ENCODE assay signal across 9 mouse cellular contexts in genomic region chr9:99629281-99630011, GRCm38 (mm10). TPM values are rescaled to one million over a fixed set of nuclear protein-coding genes. Genes with fewer than 3 reads are reported as not detected.
DNase-seq lines count a peak whose midpoint lies in the region; ATAC-seq and TF ChIP-seq lines count a peak whose summit lies in the region.
"Had no signal": no experiment of that assay in that cellular context is flagged by ENCODE, and none has a peak within 500 bp of the region (broad histone marks: within the 10 kb centered on the region; RNA-seq: fewer than 3 reads in every experiment).

TSS of gene Dzip1l (plus strand) at chr9:99629496.

- peaks cover 37% of the 10 kb centered on the region for H3K27me3 ChIP-seq in E14TG2a.4 (ENCODE audit: insufficient read depth, low read length)
- H3K27me3 ChIP-seq in forebrain, embryonic 12.5 days: no peaks in the 10 kb centered on the region
- H3K27me3 ChIP-seq in heart, embryonic 14.5 days (ENCODE audit: control insufficient read depth, insufficient read depth, low read length): no peaks in the 10 kb centered on the region
- H3K27me3 ChIP-seq in liver, embryonic 13.5 days: peaks cover 13% of the 10 kb centered on the region
- no peaks in the 10 kb centered on the region for H3K27me3 ChIP-seq in neural tube, embryonic 15.5 days (replicated peaks)

- peak within 1 kb of the TSS; percentile 79 for H3K4me3 ChIP-seq in E14TG2a.4 (replicated peaks; ENCODE audit: low read length)
- peak within 1 kb of the TSS; percentile 63 for H3K4me3 ChIP-seq in forebrain, embryonic 12.5 days (replicated peaks)
- H3K4me3 ChIP-seq in heart, embryonic 14.5 days (ENCODE audit: control insufficient read depth in 1 of 2, insufficient read depth in 1 of 2, low read depth in 1 of 2, low read length in 2 of 2): peak within 1 kb of the TSS; percentile 62 to 69
- peak within 1 kb of the TSS; percentile 53 for H3K4me3 ChIP-seq in liver, embryonic 13.5 days (replicated peaks)
- peak within 1 kb of the TSS; percentile 62 for H3K4me3 ChIP-seq in neural tube, embryonic 15.5 days (replicated peaks)

- peak; percentile 8 for DNase-seq in c-Kit-positive CD71-positive TER-119-negative erythroid progenitor cells, embryonic 14.5 days (ENCODE audit: low read depth)
- peak; percentile 94 for DNase-seq in kidney, postnatal 14 days
- DNase-seq in liver, embryonic 13.5 days: peak; percentile 17
- peak; percentile 66 to 67 for DNase-seq in urinary bladder, postnatal 36 days (ENCODE audit: low spot score in 2 of 2)

- H3K9ac ChIP-seq in forebrain, embryonic 12.5 days: peak within 1 kb of the TSS; percentile 78
- peak within 1 kb of the TSS; percentile 80 for H3K9ac ChIP-seq in heart, embryonic 14.5 days (ENCODE audit: low read length)
- peak within 1 kb of the TSS; percentile 49 for H3K9ac ChIP-seq in liver, embryonic 13.5 days
- H3K9ac ChIP-seq in neural tube, embryonic 15.5 days (replicated peaks): peak within 1 kb of the TSS; percentile 71

- H3K4me1 ChIP-seq in E14TG2a.4 (replicated peaks; ENCODE audit: low read depth, low read length): peaks cover 16% of the 10 kb centered on the region
- peaks cover 37% of the 10 kb centered on the region for H3K4me1 ChIP-seq in forebrain, embryonic 12.5 days
- peaks cover 7 to 27% of the 10 kb centered on the region in 2 experiments for H3K4me1 ChIP-seq in heart, embryonic 14.5 days (ENCODE audit: control insufficient read depth in 2 of 2, insufficient read depth in 2 of 2, low read length in 2 of 2)
- H3K4me1 ChIP-seq in liver, embryonic 13.5 days (replicated peaks): peaks cover 4% of the 10 kb centered on the region; the same call in 1 of the 2 replicates
- peaks cover 26% of the 10 kb centered on the region for H3K4me1 ChIP-seq in neural tube, embryonic 15.5 days

- under 1% methylated on average over 44 of the region's 44 CpGs for WGBS in forebrain, embryonic 12.5 days
- WGBS in heart, embryonic 14.5 days: 1% methylated on average over 44 of the region's 44 CpGs
- WGBS in liver, embryonic 13.5 days (ENCODE audit: insufficient replicate concordance): 2% methylated on average over 44 of the region's 44 CpGs
- under 1% methylated on average over 44 of the region's 44 CpGs for WGBS in neural tube, embryonic 15.5 days

- peak; percentile 94 for ATAC-seq in forebrain, embryonic 12.5 days (ENCODE audit: low FRiP score)
- ATAC-seq in heart, embryonic 14.5 days (ENCODE audit: insufficient number of reproducible peaks, insufficient read depth, low FRiP score, low read depth): peak; percentile 90
- ATAC-seq in liver, embryonic 13.5 days (ENCODE audit: low read depth): peak; percentile 63
- ATAC-seq in neural tube, embryonic 15.5 days (ENCODE audit: low FRiP score): peak; percentile 88

- H3K4me2 ChIP-seq in forebrain, embryonic 12.5 days: peak within 1 kb of the TSS; percentile 79
- H3K4me2 ChIP-seq in heart, embryonic 14.5 days (ENCODE audit: low read length): peak within 1 kb of the TSS; percentile 71
- H3K4me2 ChIP-seq in liver, embryonic 13.5 days: peak within 1 kb of the TSS; percentile 72
- H3K4me2 ChIP-seq in neural tube, embryonic 15.5 days: peak within 1 kb of the TSS; percentile 89

- H3K36me3 ChIP-seq in E14TG2a.4 (ENCODE audit: insufficient read depth, low read length): no peaks in the 10 kb centered on the region
- H3K36me3 ChIP-seq in forebrain, embryonic 12.5 days (replicated peaks): peaks cover 12% of the 10 kb centered on the region
- peaks cover 21% of the 10 kb centered on the region for H3K36me3 ChIP-seq in heart, embryonic 14.5 days (ENCODE audit: control insufficient read depth, insufficient read depth, low read length)
- H3K36me3 ChIP-seq in liver, embryonic 13.5 days: no peaks in the 10 kb centered on the region
- H3K36me3 ChIP-seq in neural tube, embryonic 15.5 days: no peaks in the 10 kb centered on the region
- H3K36me3 ChIP-seq: G1E had no signal

- H3K27ac ChIP-seq in forebrain, embryonic 12.5 days: peak within 1 kb of the TSS; percentile 84
- H3K27ac ChIP-seq in heart, embryonic 14.5 days (replicated peaks in 1 of 2; ENCODE audit: control insufficient read depth in 1 of 2, insufficient read depth in 1 of 2, low read depth in 2 of 2, low read length in 2 of 2): peak within 1 kb of the TSS; percentile 76 to 89
- no peak within 1 kb of the TSS for H3K27ac ChIP-seq in liver, embryonic 13.5 days
- H3K27ac ChIP-seq in neural tube, embryonic 15.5 days (replicated peaks): peak within 1 kb of the TSS; percentile 83

- no peaks in the 10 kb centered on the region for H3K9me3 ChIP-seq in E14TG2a.4 (ENCODE audit: low read length)
- H3K9me3 ChIP-seq in forebrain, embryonic 12.5 days: no peaks in the 10 kb centered on the region
- H3K9me3 ChIP-seq in heart, embryonic 14.5 days (ENCODE audit: control insufficient read depth, low read length): peaks cover 3% of the 10 kb centered on the region; the same call in 1 of the 2 replicates
- H3K9me3 ChIP-seq in liver, embryonic 13.5 days (replicated peaks): no peaks in the 10 kb centered on the region
- no peaks in the 10 kb centered on the region for H3K9me3 ChIP-seq in neural tube, embryonic 15.5 days (replicated peaks)
- H3K9me3 ChIP-seq: G1E had no signal

- TF ChIP-seq CTCF in E14TG2a.4 (conservative IDR thresholded peaks at IDR 0.05; ENCODE audit: low read length): no peak

RNA-seq across cellular contexts. Expression of gene Dzip1l, which starts in this region (rescaled TPM):
- 20.6 and 22.3 TPM in 2 replicates for polyA plus RNA-seq in forebrain, embryonic 12.5 days (2016; fragmentation: Nextera tagmentation; extraction: Ambion mirVana)
- 13.7 and 14.6 TPM in 2 replicates for polyA plus RNA-seq in heart, embryonic 14.5 days (2014; fragmentation: Nextera tagmentation; extraction: Ambion mirVana)
- polyA plus RNA-seq in liver, embryonic 13.5 days (2015; fragmentation: Nextera tagmentation; extraction: Ambion mirVana): 1.6 TPM in 2 replicates
- polyA plus RNA-seq in neural tube, embryonic 15.5 days (2015; fragmentation: Nextera tagmentation; extraction: Ambion mirVana): 8.5 and 9.6 TPM in 2 replicates
- polyA plus RNA-seq: G1E had no signal

Comparison
In these comparisons a context has a peak if more than half of its experiments do, and no peak if none do; other contexts are left out.
1. DNase-seq: peak in every context shown above with its lines; median percentile 94 in kidney, postnatal 14 days; 66 in urinary bladder, postnatal 36 days; 17 in liver, embryonic 13.5 days; 8 in c-Kit-positive CD71-positive TER-119-negative erythroid progenitor cells, embryonic 14.5 days.